In genomic region chr10:85591986-85592385, GRCm38 (mm10) we compare ENCODE assay signal across 9 mouse cellular contexts.
DNase-seq lines count a peak whose midpoint lies in the region; ATAC-seq and TF ChIP-seq lines count a peak whose summit lies in the region.
"Had no signal": no experiment of that assay in that cellular context is flagged by ENCODE, and none has a peak within 500 bp of the region (broad histone marks: within the 10 kb centered on the region; RNA-seq: fewer than 3 reads in every experiment).

No protein-coding gene starts in this region.

- H3K27me3 ChIP-seq in E14TG2a.4 (ENCODE audit: insufficient read depth, low read length), result peaks cover 1% of the 10 kb centered on the region
- H3K27me3 ChIP-seq in forebrain, embryonic 15.5 days, result no peaks in the 10 kb centered on the region
- H3K27me3 ChIP-seq in heart, embryonic 12.5 days (replicated peaks), result 0 out of 2 replicates have a peak, but pooled peaks cover 4% of the 10 kb centered on the region

- no peak overlapping the region for H3K9ac ChIP-seq in forebrain, embryonic 15.5 days (replicated peaks)
- no peak overlapping the region for H3K9ac ChIP-seq in heart, embryonic 12.5 days
- H3K9ac ChIP-seq: liver, embryonic 14.5 days had no signal

- H3K9me3 ChIP-seq in E14TG2a.4 (ENCODE audit: low read length), result no peaks in the 10 kb centered on the region
- H3K9me3 ChIP-seq in forebrain, embryonic 15.5 days, result no peaks in the 10 kb centered on the region
- no peaks in the 10 kb centered on the region for H3K9me3 ChIP-seq in heart, embryonic 12.5 days (replicated peaks)

- 0 out of 2 replicates have a peak, but pooled peaks have one; percentile 61 for ATAC-seq in forebrain, embryonic 15.5 days (replicated peaks)
- ATAC-seq in megakaryocyte-erythroid progenitor cell, adult 5-6 weeks (replicated peaks; ENCODE audit: low FRiP score, low TSS enrichment, poor library complexity, severe bottlenecking), result peak; percentile 68
- no peak for ATAC-seq in heart, embryonic 12.5 days (ENCODE audit: insufficient number of reproducible peaks, low FRiP score)

- H3K27ac ChIP-seq in forebrain, embryonic 15.5 days (replicated peaks), result no peak overlapping the region
- H3K27ac ChIP-seq in heart, embryonic 12.5 days (ENCODE audit: poor library complexity, severe bottlenecking), result no peak overlapping the region
- H3K27ac ChIP-seq: liver, embryonic 14.5 days had no signal

- WGBS in forebrain, embryonic 15.5 days, result 41% methylated on average over 6 of the region's 6 CpGs
- WGBS in heart, embryonic 12.5 days, result 35% methylated on average over 6 of the region's 6 CpGs

- TF ChIP-seq CTCF in E14TG2a.4 (conservative IDR thresholded peaks at IDR 0.05; ENCODE audit: low read length), result no peak

- no peaks in the 10 kb centered on the region for H3K36me3 ChIP-seq in E14TG2a.4 (ENCODE audit: insufficient read depth, low read length)
- no peaks in the 10 kb centered on the region for H3K36me3 ChIP-seq in forebrain, embryonic 15.5 days
- H3K36me3 ChIP-seq in heart, embryonic 12.5 days, result no peaks in the 10 kb centered on the region

- H3K4me1 ChIP-seq in E14TG2a.4 (replicated peaks; ENCODE audit: low read depth, low read length), result peaks cover 27% of the 10 kb centered on the region
- H3K4me1 ChIP-seq in forebrain, embryonic 15.5 days, result peaks cover 7% of the 10 kb centered on the region; the same call in 1 of the 2 replicates
- H3K4me1 ChIP-seq in heart, embryonic 12.5 days (replicated peaks), result no peaks in the 10 kb centered on the region

- H3K4me3 ChIP-seq in E14TG2a.4 (replicated peaks; ENCODE audit: low read length), result peak overlapping the region; percentile 41; the same call in 1 of the 2 replicates
- H3K4me3 ChIP-seq in forebrain, embryonic 15.5 days, result no peak overlapping the region
- no peak overlapping the region for H3K4me3 ChIP-seq in heart, embryonic 12.5 days

- peak; percentile 34 for DNase-seq in embryo, embryonic 10.5 days (ENCODE audit: low spot score)
- DNase-seq in embryo, embryonic 11 days, result no peak
- no peak for DNase-seq in thymus, postnatal 14 days
- DNase-seq in kidney, postnatal 10 days, result no peak

- no peak overlapping the region for H3K4me2 ChIP-seq in forebrain, embryonic 15.5 days (replicated peaks)
- H3K4me2 ChIP-seq in heart, embryonic 12.5 days, result no peak overlapping the region
